Mouse (Mus musculus) layer of hippocampus, adult 2 months (tissue): ENCODE data around the gene Kcnd3. TPM values are rescaled to one million over a fixed set of nuclear protein-coding genes. Genes with fewer than 3 reads are reported as not detected.
"Not testable (repeated sequence)": the region's sequence is repeated elsewhere in the genome, so short reads cannot be mapped to it uniquely, and the experiment has no call there.

Experiments used
- DNase-seq, 2 experiments: peaks; one replicate each; pipeline ENCODE4 v3.0.0; 2022; ENCODE audit warnings: low spot score in 2 of 2
- H3K27ac ChIP-seq: fragments of 200-600 bp; 2 replicates; pipeline ENCODE4 v1.8.1; 2022
- H3K4me3 ChIP-seq: fragments of 200-600 bp; 2 replicates; pipeline ENCODE4 v1.8.1; 2022; ENCODE audit warnings: mild to moderate bottlenecking
- CTCF ChIP-seq: fragments of 200-600 bp; conservative IDR thresholded peaks from 2 replicates; pipeline ENCODE4 v1.8.1; 2022; ENCODE audit warnings: antibody characterized with exemption, mild to moderate bottlenecking, moderate library complexity
- total RNA-seq, 2 experiments: library from RNA; stranded (reverse); gene quantifications; 2 replicates each; pipeline ENCODE4 v1.2.3; 2021

Kcnd3 gene
- total RNA-seq, 2 experiments from 2014 or later, result 60.2 to 64.9 TPM

DNA sequence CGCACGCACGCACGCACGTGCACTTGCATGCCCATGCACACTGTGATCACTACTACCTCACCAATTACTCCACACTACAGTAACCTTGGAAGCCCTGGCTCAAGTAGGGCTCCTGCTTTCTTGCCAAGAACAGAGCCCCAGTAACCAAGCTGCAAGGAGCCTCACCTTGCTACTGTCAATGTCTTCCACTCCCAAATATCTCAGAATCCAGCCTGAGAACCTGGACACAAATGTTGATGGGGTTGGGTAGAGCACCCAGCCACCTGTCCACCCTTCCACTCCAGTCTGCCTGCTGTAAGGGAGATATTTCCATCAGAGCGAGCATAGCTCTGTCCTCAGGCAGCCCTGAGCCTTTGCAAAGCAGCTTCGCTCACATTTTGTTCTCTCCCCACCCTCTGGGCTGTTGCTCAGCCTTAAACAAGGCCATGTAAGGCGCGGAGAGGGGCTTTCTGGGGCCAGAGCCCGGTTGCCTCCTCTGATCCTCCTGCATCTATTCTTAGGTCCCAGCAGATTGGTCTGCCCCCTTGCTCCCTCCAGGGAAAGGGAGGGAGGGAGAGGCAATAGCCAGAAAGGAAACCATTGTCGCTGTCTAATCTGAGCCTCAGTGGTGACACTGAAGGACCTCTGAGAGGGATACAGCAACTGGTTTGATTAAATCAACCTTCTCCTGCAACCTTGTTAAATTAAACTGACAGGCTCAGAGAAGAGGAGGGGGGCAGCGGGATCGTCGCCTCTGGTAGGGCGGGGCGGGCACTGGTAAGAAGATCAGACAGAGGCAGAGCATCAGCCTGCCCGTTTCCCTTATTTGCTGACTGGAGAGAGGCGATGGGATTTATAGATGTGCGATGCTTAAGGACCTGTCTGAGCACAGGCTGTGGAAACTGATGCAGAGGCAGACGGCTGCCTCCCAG lies 243.6 kb downstream of the Kcnd3 start:
- Histone ChIP-seq H3K4me3 (peak overlapping the region; percentile 9; the same call in 1 of the 2 replicates), H3K27ac (peak overlapping the region; percentile 85)
- no peak for TF ChIP-seq CTCF
- DNase-seq, result no peak

- TF ChIP-seq CTCF, result no peak
- H3K27ac ChIP-seq, result peak overlapping the region; percentile 85
- peak overlapping the region; percentile 9; the same call in 1 of the 2 replicates for H3K4me3 ChIP-seq
- DNase-seq, result no peak
Measured at GRCm38 (mm10) chr3:105696387-105697147, 244.4 kb downstream of the Kcnd3 start.

- no peak for TF ChIP-seq CTCF
- peak overlapping the region; percentile 85; the same call in 1 of the 2 replicates for H3K27ac ChIP-seq
- no peak overlapping the region for H3K4me3 ChIP-seq
- DNase-seq, result no peak
Measured at GRCm38 (mm10) chr3:105697148-105697441, 245.0 kb downstream of the Kcnd3 start.

DNA sequence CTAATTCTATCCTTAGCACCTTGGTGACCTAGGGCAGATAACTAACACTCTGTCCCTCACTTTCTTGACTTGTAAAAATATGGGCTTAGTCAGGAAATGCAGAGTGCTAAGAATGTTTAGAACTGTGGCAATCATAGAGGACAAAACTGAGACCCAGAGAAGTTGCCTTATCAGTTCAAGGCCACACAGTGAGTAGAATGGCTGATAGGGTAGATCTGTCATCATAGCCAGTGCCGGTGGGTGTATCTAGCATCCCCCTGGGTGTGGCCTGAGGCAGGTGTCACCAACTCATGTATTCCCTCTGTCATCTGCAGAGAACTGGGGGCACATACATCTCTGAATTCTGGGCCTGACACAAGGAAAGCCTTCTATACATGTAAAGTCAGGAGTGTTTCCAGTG lies 246.2 kb downstream of the Kcnd3 start:
- DNase-seq, result no peak
- Histone ChIP-seq H3K27ac (no peak overlapping the region), H3K4me3 (no peak overlapping the region)
- TF ChIP-seq CTCF, result no peak

DNA sequence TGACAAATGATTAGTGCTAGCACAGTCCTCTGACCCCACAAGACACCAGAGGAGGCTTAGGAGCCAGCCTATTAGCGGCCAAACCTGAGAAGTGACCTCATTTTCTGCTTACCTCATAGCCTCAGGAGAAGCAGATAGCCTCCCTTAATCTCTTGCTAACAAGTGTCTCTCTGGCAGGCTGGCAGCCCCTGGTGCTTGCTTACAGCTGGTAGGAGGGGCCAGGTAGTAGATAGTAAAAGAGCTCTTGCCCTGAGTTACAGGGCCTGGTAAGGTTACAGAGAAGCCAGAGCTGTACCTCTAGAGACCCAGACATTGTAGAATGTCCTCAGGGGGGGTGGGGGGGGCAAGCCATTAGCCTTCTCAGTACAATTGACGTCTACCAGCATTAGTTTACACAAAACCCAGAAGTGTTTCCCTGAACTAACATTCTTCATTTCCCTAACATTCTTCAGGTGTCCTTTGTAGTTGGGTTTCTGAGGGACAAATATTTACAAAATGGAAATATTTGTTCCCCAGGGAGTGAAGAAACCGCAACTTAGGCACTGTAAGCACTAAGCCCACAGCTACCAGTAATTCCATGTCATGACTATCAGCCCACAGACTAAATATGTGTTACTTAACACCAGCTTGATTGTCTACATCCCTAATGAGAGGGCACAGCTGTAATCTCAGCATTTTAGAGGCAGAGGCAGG lies 247.3 kb downstream of the Kcnd3 start:
- H3K4me3 ChIP-seq, result no peak overlapping the region
- no peak for DNase-seq
- no peak overlapping the region for H3K27ac ChIP-seq
- no peak for TF ChIP-seq CTCF

DNA sequence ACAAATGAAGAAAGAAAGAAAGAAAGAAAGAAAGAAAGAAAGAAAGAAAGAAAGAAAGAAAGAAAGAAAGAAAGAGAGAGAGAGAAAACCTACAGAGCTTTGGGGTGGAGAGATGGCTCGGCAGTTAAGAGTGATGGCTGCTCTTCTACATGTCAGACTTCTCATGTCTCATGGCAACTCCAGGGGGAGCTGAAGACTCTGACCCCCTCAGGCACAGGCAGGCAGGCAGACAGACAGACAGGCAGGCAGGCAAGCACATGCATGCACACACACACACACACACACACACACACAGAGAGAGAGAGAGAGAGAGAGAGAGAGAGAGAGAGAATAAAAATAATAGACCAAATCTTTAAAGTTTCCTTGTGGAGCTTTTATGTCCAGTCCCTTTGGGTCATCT lies 248.7 kb downstream of the Kcnd3 start:
- not testable (repeated sequence) for H3K27ac ChIP-seq, DNase-seq

GRCm38 (mm10) chr3:105701399-105701798 lies 249.3 kb downstream of the Kcnd3 start:
- TF ChIP-seq CTCF, result no peak
- H3K4me3 ChIP-seq, result no peak overlapping the region
- H3K27ac ChIP-seq, result no peak overlapping the region
- DNase-seq, result no peak

More for the DNA sequence above, 248.7 kb downstream of the Kcnd3 start:
- not testable (repeated sequence) for H3K4me3 ChIP-seq

GRCm38 (mm10) chr3:105703571-105703970 lies 251.4 kb downstream of the Kcnd3 start:
- TF ChIP-seq CTCF, result no peak
- no peak overlapping the region for H3K4me3 ChIP-seq
- no peak overlapping the region for H3K27ac ChIP-seq
- DNase-seq, result no peak

- TF ChIP-seq CTCF, result no peak
- H3K4me3 ChIP-seq, result peak within 1 kb of the TSS; percentile 80
- peak; percentile 83 to 89 for DNase-seq
- H3K27ac ChIP-seq, result peak within 1 kb of the TSS; percentile 95
Measured at GRCm38 (mm10) chr3:105704031-105705008, 252.2 kb downstream of the Kcnd3 start, which contains the start of gene Inka2. TSS of gene Inka2 (plus strand) at chr3:105704599.

GRCm38 (mm10) chr3:105705061-105705549 lies 253.0 kb downstream of the Kcnd3 start:
- TF ChIP-seq CTCF, result no peak
- peak; percentile 89 to 93 for DNase-seq
- Histone ChIP-seq H3K27ac (peak overlapping the region; percentile 95), H3K4me3 (peak overlapping the region; percentile 80)

DNA sequence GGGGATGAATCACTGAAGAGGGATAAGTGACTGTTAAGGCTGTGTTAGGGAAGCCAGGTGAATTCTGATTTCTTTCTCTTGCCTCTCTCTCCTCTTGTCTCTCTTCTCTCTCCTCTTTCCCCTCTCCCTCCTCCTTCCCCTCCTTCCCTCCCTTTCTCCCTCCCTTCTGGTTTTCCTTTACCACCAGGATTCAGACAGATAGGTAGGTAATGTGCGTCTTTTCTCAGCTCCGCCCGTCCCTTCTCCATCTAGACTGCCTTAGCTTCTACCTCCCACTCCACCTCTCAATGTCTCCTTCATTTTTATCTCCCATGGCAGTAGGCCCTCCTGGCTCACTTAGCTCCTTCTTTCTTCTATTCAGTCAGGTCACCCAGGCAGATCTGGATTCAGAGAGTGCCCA lies 253.4 kb downstream of the Kcnd3 start:
- no peak for TF ChIP-seq CTCF
- peak overlapping the region; percentile 80 for H3K4me3 ChIP-seq
- H3K27ac ChIP-seq, result peak overlapping the region; percentile 95
- DNase-seq, result no peak
